Mouse (Mus musculus): ENCODE measurements around the gene Pcyt1a.
"Not testable (repeated sequence)": the region's sequence is repeated elsewhere in the genome, so short reads cannot be mapped to it uniquely, and the experiment has no call there.

Gene Pcyt1a

GRCm38 (mm10) chr16:32434066-32434465 is 3.3 kb downstream of the Pcyt1a start:
- DNase-seq (ENCODE audit: low spot score): peak; percentile 33

- no peak for DNase-seq (ENCODE audit: low spot score)
Measured at GRCm38 (mm10) chr16:32434691-32435090, 4.0 kb downstream of the Pcyt1a start.

GRCm38 (mm10) chr16:32436657-32437056 is 5.9 kb downstream of the Pcyt1a start:
- DNase-seq (ENCODE audit: low spot score): no peak

GRCm38 (mm10) chr16:32437266-32437665 is 6.5 kb downstream of the Pcyt1a start:
- no peak for DNase-seq (ENCODE audit: low spot score)

- no peak for DNase-seq (ENCODE audit: low spot score)
Measured at GRCm38 (mm10) chr16:32441432-32441831, 10.7 kb downstream of the Pcyt1a start.

- DNase-seq (ENCODE audit: low spot score): not testable (repeated sequence)
Measured at GRCm38 (mm10) chr16:32444615-32445014, 13.9 kb downstream of the Pcyt1a start.

- DNase-seq (ENCODE audit: low spot score): no peak
Measured at GRCm38 (mm10) chr16:32445558-32445957, 14.8 kb downstream of the Pcyt1a start.

GRCm38 (mm10) chr16:32446563-32447138 is 15.9 kb downstream of the Pcyt1a start:
- no peak for DNase-seq (ENCODE audit: low spot score)

- DNase-seq (ENCODE audit: low spot score): no peak
Measured at GRCm38 (mm10) chr16:32449665-32450064, 18.9 kb downstream of the Pcyt1a start.

- no peak for DNase-seq (ENCODE audit: low spot score)
Measured at GRCm38 (mm10) chr16:32450133-32450532, 19.4 kb downstream of the Pcyt1a start.

- no peak for DNase-seq (ENCODE audit: low spot score)
Measured at GRCm38 (mm10) chr16:32453102-32453501, 22.4 kb downstream of the Pcyt1a start.

GRCm38 (mm10) chr16:32454646-32455045 is 23.9 kb downstream of the Pcyt1a start:
- no peak for DNase-seq (ENCODE audit: low spot score)

GRCm38 (mm10) chr16:32456086-32456485 is 25.4 kb downstream of the Pcyt1a start:
- DNase-seq (ENCODE audit: low spot score): no peak

GRCm38 (mm10) chr16:32456761-32457160 is 26.0 kb downstream of the Pcyt1a start:
- DNase-seq (ENCODE audit: low spot score): no peak

GRCm38 (mm10) chr16:32457589-32458386 is 27.1 kb downstream of the Pcyt1a start:
- peak; percentile 94 for DNase-seq (ENCODE audit: low spot score)

- peak; percentile 28 for DNase-seq (ENCODE audit: low spot score)
Measured at GRCm38 (mm10) chr16:32460518-32460917, 29.8 kb downstream of the Pcyt1a start.

- DNase-seq (ENCODE audit: low spot score): no peak
Measured at GRCm38 (mm10) chr16:32461713-32462112, 31.0 kb downstream of the Pcyt1a start.

- DNase-seq (ENCODE audit: low spot score): no peak
Measured at GRCm38 (mm10) chr16:32462950-32463349, 32.2 kb downstream of the Pcyt1a start.

GRCm38 (mm10) chr16:32463426-32463825 is 32.7 kb downstream of the Pcyt1a start:
- DNase-seq (ENCODE audit: low spot score): no peak

GRCm38 (mm10) chr16:32464908-32465307 is 34.2 kb downstream of the Pcyt1a start:
- DNase-seq (ENCODE audit: low spot score): peak; percentile 23

GRCm38 (mm10) chr16:32468488-32468887 is 37.8 kb downstream of the Pcyt1a start:
- DNase-seq (ENCODE audit: low spot score): no peak

GRCm38 (mm10) chr16:32469404-32470105 is 38.8 kb downstream of the Pcyt1a start:
- DNase-seq (ENCODE audit: low spot score): no peak

Measured in adipocyte (in vitro differentiated cells).